Mouse (Mus musculus): Measurements from ENCODE around the gene Slc25a51.

DNA sequence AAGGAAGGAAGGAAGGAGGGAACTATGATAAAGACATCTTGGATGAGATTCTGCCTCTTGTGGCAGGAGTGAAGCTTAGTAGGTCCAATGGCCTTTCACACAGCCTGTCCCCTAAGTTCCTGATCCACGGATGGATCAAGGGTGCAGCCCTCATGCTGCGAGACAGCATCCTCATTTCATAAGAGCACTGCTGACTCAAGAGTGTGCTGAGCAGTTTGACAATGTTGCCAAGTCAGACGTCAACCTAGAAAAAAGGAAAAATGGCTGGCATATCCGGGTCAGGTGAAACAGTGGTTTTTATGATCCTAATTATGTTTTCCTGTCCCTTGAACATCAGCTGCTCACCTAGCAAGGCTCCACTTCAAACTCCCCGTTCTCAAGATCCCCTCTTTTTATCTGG, 14.9 kb downstream of the Slc25a51 start:
- TF ChIP-seq CTCF (IDR thresholded peaks at IDR 0.05; ENCODE audit: low read depth, low read length) (no peak), POLR2A (IDR thresholded peaks at IDR 0.05; ENCODE audit: insufficient read depth, low read length) (no peak)
